Mouse (Mus musculus): ENCODE measurements at regions not wholly inside any gene's neighbourhood (a gene's known extent, or its start where the extent isn't known, plus 50 kb on each side); places are given as distances from the start of the nearest gene placed in this dataset.

DNA sequence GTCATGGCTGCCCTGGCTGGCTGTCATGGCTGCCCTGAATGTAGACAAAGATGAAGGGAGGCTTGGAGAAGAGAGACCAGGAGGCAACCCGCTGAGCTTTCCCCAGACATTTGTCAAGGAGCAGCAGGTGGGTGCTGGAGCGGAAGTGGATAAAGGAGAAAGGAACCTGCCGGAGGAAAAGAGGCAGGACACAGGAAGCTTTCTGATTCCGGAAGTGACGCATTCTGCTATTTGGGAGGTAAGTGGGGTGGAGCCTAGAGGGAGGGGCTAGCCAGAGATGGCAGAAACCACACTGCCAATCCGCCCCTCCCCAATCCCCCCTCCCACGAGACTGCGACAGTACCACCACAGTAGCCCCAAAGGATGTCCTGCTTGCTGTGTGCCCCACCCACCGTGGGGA is 80.1 kb downstream of the Gm572 start:
- Histone ChIP-seq H3K27ac (ENCODE audit: low read depth, low read length) (no peak overlapping the region), H3K4me3 (ENCODE audit: low read depth, low read length) (no peak overlapping the region), H3K9ac (ENCODE audit: low read length) (no peak overlapping the region), H3K4me1 (ENCODE audit: control insufficient read depth, insufficient read depth, low read length) (peaks cover 5% of the 10 kb centered on the region), H3K27me3 (ENCODE audit: control insufficient read depth, insufficient read depth, low read length) (peaks cover 8% of the 10 kb centered on the region), H3K9me3 (ENCODE audit: control insufficient read depth, low read length) (no peaks in the 10 kb centered on the region), H3K4me2 (no peak overlapping the region), H3K36me3 (ENCODE audit: control insufficient read depth, insufficient read depth, low read length) (no peaks in the 10 kb centered on the region)
- 80% methylated on average over 9 of the region's 9 CpGs for WGBS
- no peak for DNase-seq (ENCODE audit: low spot score, missing footprints)
- ATAC-seq (ENCODE audit: low FRiP score) = no peak

DNA sequence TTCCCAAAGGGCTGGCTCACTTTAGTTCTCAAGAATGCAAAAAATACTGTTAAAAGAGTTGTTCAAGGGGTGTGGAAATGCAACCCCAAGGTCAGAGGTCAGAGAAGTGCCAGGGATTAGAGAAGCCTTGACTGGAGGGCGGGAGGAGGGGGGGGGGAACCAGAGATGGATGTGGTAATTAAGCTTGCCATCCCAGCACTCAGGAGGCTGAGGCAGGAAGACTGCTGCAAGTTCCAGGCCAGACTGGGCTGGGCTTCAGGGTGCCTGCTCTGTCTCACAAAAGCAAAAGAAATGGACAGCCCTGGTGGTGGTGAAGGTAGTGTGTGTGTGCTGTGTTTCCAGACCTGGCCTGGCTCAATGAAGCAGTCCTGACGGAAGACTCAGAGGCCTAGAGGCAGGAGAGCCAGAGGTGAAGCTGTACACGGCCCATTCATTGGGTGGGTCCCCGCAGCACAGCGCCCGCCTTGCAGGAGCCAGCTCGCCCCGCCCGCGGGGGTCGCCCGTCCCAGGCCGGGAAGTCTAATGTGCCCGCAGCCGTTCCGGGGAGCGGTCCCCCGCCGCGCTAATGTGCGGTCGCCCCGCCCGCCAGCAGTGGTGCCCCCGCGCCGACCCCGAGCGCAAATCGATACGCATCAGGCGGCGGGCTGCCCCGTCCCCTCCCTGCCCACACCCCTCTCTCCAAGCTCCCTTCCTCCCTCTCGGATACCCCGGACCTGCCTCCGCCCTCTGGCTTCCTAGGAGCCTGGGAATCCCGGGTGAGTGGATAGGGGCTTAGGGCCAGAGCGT is 80.1 kb upstream of the Casz1 start:
- peaks cover 5% of the 10 kb centered on the region for H3K4me1 ChIP-seq (ENCODE audit: control insufficient read depth, insufficient read depth, low read length)
- H3K9me3 ChIP-seq (ENCODE audit: control insufficient read depth, low read length) = no peaks in the 10 kb centered on the region
- H3K27me3 ChIP-seq (ENCODE audit: control insufficient read depth, insufficient read depth, low read length) = peaks cover 8% of the 10 kb centered on the region
- DNase-seq (ENCODE audit: low spot score, missing footprints) = no peak
- peak overlapping the region; percentile 33 for H3K4me3 ChIP-seq (ENCODE audit: low read depth, low read length)
- peak overlapping the region; percentile 64 for H3K4me2 ChIP-seq
- no peak overlapping the region for H3K27ac ChIP-seq (ENCODE audit: low read depth, low read length)
- WGBS = 5% methylated on average over 33 of the region's 39 CpGs
- no peaks in the 10 kb centered on the region for H3K36me3 ChIP-seq (ENCODE audit: control insufficient read depth, insufficient read depth, low read length)
- H3K9ac ChIP-seq (ENCODE audit: low read length) = peak overlapping the region; percentile 54
- peak; percentile 78 for ATAC-seq (ENCODE audit: low FRiP score)

DNA sequence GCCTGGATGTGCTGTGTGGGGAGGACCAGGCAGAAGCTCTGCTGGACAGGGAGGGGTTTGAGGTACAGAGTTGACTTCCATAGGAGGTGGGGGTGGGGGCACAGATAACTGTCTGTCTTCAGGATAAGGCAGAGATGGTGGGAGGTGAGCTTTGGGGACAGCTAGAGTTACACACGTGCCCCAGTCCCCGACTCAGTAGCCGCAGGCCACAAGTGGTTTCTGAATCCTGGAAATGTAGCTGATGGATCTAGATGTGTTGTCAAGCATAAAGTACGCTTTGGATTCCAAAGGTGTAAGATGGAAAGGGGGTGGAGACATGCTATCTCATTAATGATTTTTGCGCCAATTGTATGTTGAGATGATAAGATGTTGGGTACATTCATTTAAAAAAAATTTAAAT is 75.4 kb upstream of the Casz1 start:
- H3K4me3 ChIP-seq (ENCODE audit: low read depth, low read length) = no peak overlapping the region
- ATAC-seq (ENCODE audit: low FRiP score) (no peak), DNase-seq (ENCODE audit: low spot score, missing footprints) (no peak)
- H3K9ac ChIP-seq (ENCODE audit: low read length) = no peak overlapping the region
- no peak overlapping the region for H3K4me2 ChIP-seq
- no peaks in the 10 kb centered on the region for H3K36me3 ChIP-seq (ENCODE audit: control insufficient read depth, insufficient read depth, low read length)
- H3K4me1 ChIP-seq (ENCODE audit: control insufficient read depth, insufficient read depth, low read length) = peaks cover 5% of the 10 kb centered on the region
- no peak overlapping the region for H3K27ac ChIP-seq (ENCODE audit: low read depth, low read length)
- WGBS = 93% methylated on average over 5 of the region's 5 CpGs
- H3K27me3 ChIP-seq (ENCODE audit: control insufficient read depth, insufficient read depth, low read length) = peaks cover 8% of the 10 kb centered on the region
- no peaks in the 10 kb centered on the region for H3K9me3 ChIP-seq (ENCODE audit: control insufficient read depth, low read length)

DNA sequence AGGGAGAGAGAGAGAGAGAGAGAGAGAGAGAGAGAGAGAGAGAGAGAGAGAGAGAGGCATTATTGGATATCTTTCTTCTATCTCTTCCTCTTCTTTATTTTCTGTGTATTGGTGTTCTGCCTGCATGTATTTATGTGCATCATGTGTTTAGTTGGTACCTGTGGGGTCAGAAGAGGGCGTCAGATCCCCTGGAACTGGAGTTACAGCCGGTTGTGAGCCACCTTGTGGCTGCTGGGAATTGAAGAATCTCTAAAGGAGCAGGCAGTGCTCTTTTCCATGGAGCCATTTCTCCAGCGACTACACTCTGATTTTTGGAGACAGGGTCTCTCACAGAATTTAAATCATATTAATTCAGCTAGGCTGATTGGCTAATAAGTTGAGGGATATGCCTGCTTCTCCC is 72.6 kb upstream of the Casz1 start:
- DNase-seq (ENCODE audit: low spot score, missing footprints) (no peak), ATAC-seq (ENCODE audit: low FRiP score) (no peak)
- no peak overlapping the region for H3K4me2 ChIP-seq
- no peaks in the 10 kb centered on the region for H3K9me3 ChIP-seq (ENCODE audit: control insufficient read depth, low read length)
- no peak overlapping the region for H3K4me3 ChIP-seq (ENCODE audit: low read depth, low read length)
- no peak overlapping the region for H3K9ac ChIP-seq (ENCODE audit: low read length)
- H3K4me1 ChIP-seq (ENCODE audit: control insufficient read depth, insufficient read depth, low read length) = no peaks in the 10 kb centered on the region
- no peak overlapping the region for H3K27ac ChIP-seq (ENCODE audit: low read depth, low read length)
- WGBS = 63% methylated on average over 3 of the region's 3 CpGs
- H3K27me3 ChIP-seq (ENCODE audit: control insufficient read depth, insufficient read depth, low read length) = no peaks in the 10 kb centered on the region
- no peaks in the 10 kb centered on the region for H3K36me3 ChIP-seq (ENCODE audit: control insufficient read depth, insufficient read depth, low read length)

DNA sequence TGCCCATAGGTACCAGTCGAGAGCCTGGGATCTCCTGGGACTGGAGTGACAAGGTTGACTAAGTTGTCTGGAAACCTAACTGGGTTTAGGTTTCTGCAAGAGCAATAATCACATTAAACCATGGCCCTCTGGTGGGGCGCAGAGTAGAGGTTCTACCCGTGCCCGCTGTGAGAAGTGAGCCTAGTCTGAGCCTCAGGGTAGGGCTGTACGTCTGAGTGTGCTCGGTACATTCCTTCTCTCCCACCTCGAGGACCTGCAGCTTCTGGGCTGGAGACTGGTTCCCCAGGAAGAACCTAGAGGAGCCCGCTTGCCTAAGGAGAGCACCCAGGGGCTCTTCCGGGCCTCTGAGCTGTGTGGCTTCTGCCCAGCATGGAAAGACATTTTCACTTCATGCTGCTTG is 70.2 kb upstream of the Casz1 start:
- H3K9ac ChIP-seq (ENCODE audit: low read length) = no peak overlapping the region
- ATAC-seq (ENCODE audit: low FRiP score) (no peak), DNase-seq (ENCODE audit: low spot score, missing footprints) (no peak)
- H3K9me3 ChIP-seq (ENCODE audit: control insufficient read depth, low read length) = no peaks in the 10 kb centered on the region
- no peak overlapping the region for H3K27ac ChIP-seq (ENCODE audit: low read depth, low read length)
- H3K4me2 ChIP-seq = no peak overlapping the region
- peaks cover 4% of the 10 kb centered on the region; the same call in 1 of the 2 replicates for H3K27me3 ChIP-seq (ENCODE audit: control insufficient read depth, insufficient read depth, low read length)
- H3K36me3 ChIP-seq (ENCODE audit: control insufficient read depth, insufficient read depth, low read length) = no peaks in the 10 kb centered on the region
- H3K4me3 ChIP-seq (ENCODE audit: low read depth, low read length) = no peak overlapping the region
- 79% methylated on average over 9 of the region's 9 CpGs for WGBS
- no peaks in the 10 kb centered on the region for H3K4me1 ChIP-seq (ENCODE audit: control insufficient read depth, insufficient read depth, low read length)

DNA sequence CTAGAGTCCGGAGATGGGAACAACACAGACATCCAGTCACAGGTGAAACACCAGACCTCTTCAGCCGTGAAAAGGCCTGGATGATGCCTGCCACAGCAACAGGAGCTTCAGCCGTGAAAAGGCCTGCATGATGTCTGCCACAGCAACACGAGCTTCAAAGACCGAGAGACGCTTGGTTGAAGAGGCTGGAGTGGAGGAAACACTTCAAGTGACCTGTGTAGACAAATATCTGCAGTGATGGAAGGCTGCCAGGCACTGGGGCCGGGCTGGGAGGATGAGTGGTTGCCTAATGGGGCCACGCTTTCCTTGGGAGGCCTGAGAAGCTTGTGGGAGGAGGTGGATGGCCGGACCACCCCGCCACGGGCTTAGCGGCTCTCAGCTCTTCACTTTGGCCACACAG is 69.7 kb upstream of the Casz1 start:
- DNase-seq (ENCODE audit: low spot score, missing footprints) = no peak
- no peaks in the 10 kb centered on the region for H3K4me1 ChIP-seq (ENCODE audit: control insufficient read depth, insufficient read depth, low read length)
- H3K4me3 ChIP-seq (ENCODE audit: low read depth, low read length) = no peak overlapping the region
- H3K9ac ChIP-seq (ENCODE audit: low read length) = no peak overlapping the region
- WGBS = 77% methylated on average over 12 of the region's 12 CpGs
- ATAC-seq (ENCODE audit: low FRiP score) = no peak
- no peak overlapping the region for H3K4me2 ChIP-seq
- H3K27me3 ChIP-seq (ENCODE audit: control insufficient read depth, insufficient read depth, low read length) = peaks cover 4% of the 10 kb centered on the region; the same call in 1 of the 2 replicates
- no peaks in the 10 kb centered on the region for H3K36me3 ChIP-seq (ENCODE audit: control insufficient read depth, insufficient read depth, low read length)
- H3K9me3 ChIP-seq (ENCODE audit: control insufficient read depth, low read length) = no peaks in the 10 kb centered on the region
- no peak overlapping the region for H3K27ac ChIP-seq (ENCODE audit: low read depth, low read length)

DNA sequence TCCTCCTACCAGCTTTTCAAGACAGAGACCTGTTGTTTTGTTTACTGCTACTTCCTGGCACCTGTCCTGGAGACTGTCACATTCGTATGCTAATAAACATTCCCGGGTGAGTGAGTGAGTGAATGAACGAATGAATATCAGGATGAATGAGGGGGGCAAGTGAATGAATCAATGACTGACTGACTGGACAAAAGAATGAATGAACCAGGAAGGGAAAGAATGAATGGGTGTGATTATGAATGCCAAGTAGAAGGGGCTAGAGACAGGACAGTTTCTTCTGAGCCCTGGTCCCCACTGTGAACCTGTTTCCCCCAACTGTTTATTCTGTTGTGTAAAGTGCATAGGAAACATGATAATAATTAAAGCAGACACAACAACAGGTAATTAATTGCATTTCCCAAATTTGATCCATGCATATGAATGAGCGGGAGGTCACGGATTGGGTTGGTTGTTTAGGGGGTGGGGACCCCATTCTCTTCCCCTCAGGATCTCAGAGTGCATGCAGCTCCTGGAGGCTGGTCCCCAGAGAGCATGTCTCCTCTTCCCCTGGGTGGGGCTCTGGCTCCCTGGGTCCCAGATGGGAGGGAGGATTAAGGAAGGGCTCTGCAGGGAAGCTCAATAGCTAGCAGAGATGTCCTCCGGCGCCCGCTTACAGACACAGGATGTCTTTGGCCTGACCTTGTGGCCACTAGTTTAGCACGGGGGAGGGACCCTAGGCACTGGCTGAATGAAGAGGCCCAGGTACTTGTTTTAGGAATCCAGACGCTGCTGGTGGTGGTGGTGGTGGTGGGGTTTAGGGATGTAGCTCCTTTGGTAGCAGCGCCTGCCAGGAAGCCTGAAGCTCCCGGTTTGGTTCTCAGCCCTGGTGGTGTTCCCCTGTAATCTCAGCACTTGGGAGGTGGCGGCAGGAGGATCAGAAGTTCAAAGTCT is 65.4 kb upstream of the Casz1 start:
- H3K9ac ChIP-seq (ENCODE audit: low read length) = no peak overlapping the region
- WGBS = 26% methylated on average over 13 of the region's 13 CpGs
- no peaks in the 10 kb centered on the region for H3K36me3 ChIP-seq (ENCODE audit: control insufficient read depth, insufficient read depth, low read length)
- H3K9me3 ChIP-seq (ENCODE audit: control insufficient read depth, low read length) = no peaks in the 10 kb centered on the region
- no peak overlapping the region for H3K4me3 ChIP-seq (ENCODE audit: low read depth, low read length)
- no peak overlapping the region for H3K27ac ChIP-seq (ENCODE audit: low read depth, low read length)
- ATAC-seq (ENCODE audit: low FRiP score) (no peak), DNase-seq (ENCODE audit: low spot score, missing footprints) (peak; percentile 90)
- peaks cover 18% of the 10 kb centered on the region for H3K27me3 ChIP-seq (ENCODE audit: control insufficient read depth, insufficient read depth, low read length)
- peaks cover 3% of the 10 kb centered on the region; the same call in 1 of the 2 replicates for H3K4me1 ChIP-seq (ENCODE audit: control insufficient read depth, insufficient read depth, low read length)
- no peak overlapping the region for H3K4me2 ChIP-seq

DNA sequence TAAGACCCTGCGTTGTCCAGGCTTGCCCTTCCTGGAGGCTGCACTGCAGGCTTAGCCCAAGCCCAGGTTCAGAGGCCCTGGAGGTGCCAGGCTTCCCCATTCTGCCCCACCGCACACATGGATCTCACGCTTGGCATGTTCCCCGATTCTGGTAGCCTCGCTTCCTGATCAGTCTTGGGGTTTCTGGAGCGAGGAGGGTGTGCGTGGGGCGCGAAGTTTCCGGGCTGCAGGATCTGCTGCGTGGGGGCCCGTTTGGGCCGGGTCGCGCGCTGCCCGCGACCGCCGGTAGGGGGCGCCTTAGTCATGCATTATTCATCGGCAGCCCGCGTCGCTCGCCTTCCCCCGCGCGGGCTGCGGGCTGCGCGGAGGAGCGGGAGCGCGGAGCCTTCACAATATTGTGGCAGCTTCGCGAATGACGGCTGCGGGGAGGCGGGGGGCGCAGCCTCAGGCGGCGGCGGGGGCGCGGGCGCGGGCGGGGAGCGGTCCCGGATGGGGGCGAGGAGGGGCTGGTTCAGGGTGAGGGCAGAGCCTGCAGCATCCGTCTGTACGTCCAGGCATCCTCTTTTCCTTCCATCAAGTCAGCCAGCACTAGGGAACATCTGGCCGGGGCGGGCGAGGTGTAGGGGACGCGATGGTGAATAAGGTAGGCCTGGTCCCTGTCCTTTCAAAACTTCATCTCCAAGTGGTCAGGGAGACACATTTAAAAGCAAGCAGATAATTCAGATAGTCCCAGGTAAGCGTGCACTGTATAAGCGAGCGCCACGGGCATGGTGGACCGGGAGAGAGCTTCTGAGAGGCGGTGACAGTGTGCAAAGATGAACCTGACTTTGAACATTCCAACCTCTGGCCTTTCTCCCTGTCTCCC is 61.4 kb upstream of the Casz1 start:
- H3K4me1 ChIP-seq (ENCODE audit: control insufficient read depth, insufficient read depth, low read length) = peaks cover 6% of the 10 kb centered on the region; the same call in 1 of the 2 replicates
- no peak overlapping the region for H3K27ac ChIP-seq (ENCODE audit: low read depth, low read length)
- WGBS = 4% methylated on average over 57 of the region's 65 CpGs
- no peaks in the 10 kb centered on the region for H3K9me3 ChIP-seq (ENCODE audit: control insufficient read depth, low read length)
- peaks cover 25% of the 10 kb centered on the region; the same call in 1 of the 2 replicates for H3K27me3 ChIP-seq (ENCODE audit: control insufficient read depth, insufficient read depth, low read length)
- peak; percentile 98 for DNase-seq (ENCODE audit: low spot score, missing footprints)
- no peaks in the 10 kb centered on the region for H3K36me3 ChIP-seq (ENCODE audit: control insufficient read depth, insufficient read depth, low read length)
- peak overlapping the region; percentile 85 for H3K4me2 ChIP-seq
- peak; percentile 67 for ATAC-seq (ENCODE audit: low FRiP score)
- peak overlapping the region; percentile 66 for H3K9ac ChIP-seq (ENCODE audit: low read length)
- H3K4me3 ChIP-seq (ENCODE audit: low read depth, low read length) = peak overlapping the region; percentile 41

Measured in midbrain, embryonic 11.5 days (tissue).